Mouse (Mus musculus) cortical plate, adult 2 months (tissue): Measurements from ENCODE around the gene Rheb. TPM values are rescaled to one million over a fixed set of nuclear protein-coding genes. Genes with fewer than 3 reads are reported as not detected.
"Not testable (repeated sequence)": the region's sequence is repeated elsewhere in the genome, so short reads cannot be mapped to it uniquely, and the experiment has no call there.

ENCODE experiments used
- H3K27ac ChIP-seq: fragments of 200-500 bp; 2 replicates; pipeline ENCODE4 v1.5.1; 2012; ENCODE audit warnings: low read length, control low read depth, inconsistent platforms; ENCODE audit not compliant: insufficient read depth
- H3K4me1 ChIP-seq: fragments of 200-500 bp; 2 replicates; pipeline ENCODE4 v1.6.1; 2011; ENCODE audit warnings: low read length; ENCODE audit not compliant: control insufficient read depth, insufficient read depth
- H3K4me3 ChIP-seq: fragments of 200-500 bp; 2 replicates; pipeline ENCODE4 v1.5.1; 2011; ENCODE audit warnings: mild to moderate bottlenecking, low read length, control low read depth; ENCODE audit not compliant: insufficient read depth
- CTCF ChIP-seq: fragments of 200-500 bp; IDR thresholded peaks from 2 replicates; pipeline ENCODE4 v1.5.1; 2011; ENCODE audit warnings: mild to moderate bottlenecking, control low read depth, low read length; ENCODE audit not compliant: insufficient read depth; ENCODE audit errors: extremely low read depth
- POLR2A ChIP-seq: fragments of 200-500 bp; IDR thresholded peaks from 2 replicates; pipeline ENCODE4 v1.6.1; 2011; ENCODE audit warnings: mild to moderate bottlenecking, low read length, control low read depth; ENCODE audit not compliant: insufficient read depth; ENCODE audit errors: extremely low read depth
- polyA plus RNA-seq: library from polyadenylated mRNA; depleted of rRNA; stranded (reverse); fragments of >200 nt; gene quantifications from 2 replicates; pipeline ENCODE4 v1.2.3, GENCODE M21; 2012

Gene Rheb
- polyA plus RNA-seq, 1 experiment, result 103 TPM

GRCm38 (mm10) chr5:24871276-24871675 is 28.9 kb upstream of the Rheb start:
- no peak overlapping the region for H3K27ac ChIP-seq
- TF ChIP-seq POLR2A (no peak), CTCF (no peak)
- no peak overlapping the region for H3K4me3 ChIP-seq
- H3K4me1 ChIP-seq, result peaks cover 2% of the 10 kb centered on the region

- TF ChIP-seq POLR2A (no peak), CTCF (no peak)
- Histone ChIP-seq H3K4me1 (peaks cover 2% of the 10 kb centered on the region), H3K27ac (no peak overlapping the region), H3K4me3 (no peak overlapping the region)
Observed at GRCm38 (mm10) chr5:24869796-24870289, 27.4 kb upstream of the Rheb start.

GRCm38 (mm10) chr5:24863804-24864203 is 21.4 kb upstream of the Rheb start:
- H3K4me1 ChIP-seq, result 0 out of 2 replicates have a peak, but pooled peaks cover 2% of the 10 kb centered on the region
- H3K4me3 ChIP-seq, result no peak overlapping the region
- H3K27ac ChIP-seq, result no peak overlapping the region
- TF ChIP-seq POLR2A (no peak), CTCF (no peak)

DNA sequence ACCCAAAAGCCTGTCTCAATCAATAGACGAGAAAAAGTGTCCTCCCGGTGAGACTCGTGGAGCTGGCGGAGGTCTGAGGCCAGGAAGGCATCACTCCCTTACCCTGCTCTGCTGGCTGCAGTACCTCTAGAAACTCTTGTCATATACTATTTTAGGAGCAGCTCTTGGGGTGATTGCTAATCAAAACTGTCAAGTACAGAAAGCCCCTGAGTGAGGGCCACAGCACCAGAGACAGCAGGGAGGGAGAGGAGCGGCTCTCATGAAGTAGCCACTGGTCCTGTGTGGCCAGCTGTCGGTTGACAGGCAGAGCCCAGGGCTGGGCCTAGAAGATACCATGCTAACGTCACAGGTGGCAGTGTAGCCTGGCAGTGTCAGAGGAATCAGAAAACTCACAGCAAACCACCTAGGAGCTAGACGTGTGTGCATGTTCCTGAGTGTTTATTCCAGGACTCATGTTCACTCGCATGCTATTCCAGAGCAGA is 19.1 kb upstream of the Rheb start:
- no peak for TF ChIP-seq CTCF
- TF ChIP-seq POLR2A, result no peak
- Histone ChIP-seq H3K27ac (no peak overlapping the region), H3K4me3 (no peak overlapping the region), H3K4me1 (0 out of 2 replicates have a peak, but pooled peaks cover 2% of the 10 kb centered on the region)

DNA sequence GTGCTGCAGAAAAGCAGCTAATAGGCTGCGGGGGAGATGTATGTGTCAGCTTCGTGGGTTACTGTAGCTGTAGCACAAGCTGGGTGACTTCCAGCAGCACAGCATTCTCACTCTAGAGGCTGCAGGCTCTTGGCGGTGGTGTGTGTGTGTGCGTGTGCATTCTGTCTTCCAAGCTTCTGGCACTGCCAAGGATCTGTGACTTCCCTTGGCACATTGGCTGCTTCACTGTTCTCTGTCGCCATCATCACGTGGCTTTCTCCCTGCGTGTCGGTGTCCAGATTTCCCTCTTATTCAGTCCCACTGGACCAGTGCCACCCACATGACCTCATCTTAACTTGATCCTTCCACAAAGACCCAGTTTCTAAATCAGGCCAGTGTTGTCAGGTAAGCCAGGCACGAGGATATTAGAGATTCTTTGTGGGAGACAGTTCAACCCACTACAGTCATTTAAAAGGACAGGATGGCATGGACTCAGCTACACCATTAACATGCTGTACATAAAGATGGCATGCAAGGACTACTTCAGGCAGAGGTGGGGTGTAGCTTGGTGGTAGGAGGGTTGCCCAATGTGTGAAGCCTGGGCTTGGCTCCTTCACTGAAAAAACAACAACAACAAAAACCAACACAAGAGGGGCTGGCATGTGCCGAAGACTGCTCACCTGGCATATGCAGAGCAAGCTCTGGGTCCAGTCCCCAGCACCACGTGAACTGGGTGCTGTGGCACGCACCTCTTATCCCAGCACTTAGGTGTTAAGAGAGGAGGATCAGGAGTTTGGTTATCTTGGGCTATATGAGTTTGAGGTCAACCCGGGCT is 18.4 kb upstream of the Rheb start:
- Histone ChIP-seq H3K4me1 (0 out of 2 replicates have a peak, but pooled peaks cover 2% of the 10 kb centered on the region), H3K27ac (no peak overlapping the region), H3K4me3 (no peak overlapping the region)
- no peak for TF ChIP-seq CTCF
- no peak for TF ChIP-seq POLR2A

GRCm38 (mm10) chr5:24859771-24860540 is 17.5 kb upstream of the Rheb start:
- Histone ChIP-seq H3K27ac (no peak overlapping the region), H3K4me1 (0 out of 2 replicates have a peak, but pooled peaks cover 2% of the 10 kb centered on the region), H3K4me3 (no peak overlapping the region)
- TF ChIP-seq CTCF (no peak), POLR2A (no peak)

GRCm38 (mm10) chr5:24854827-24855600 is 12.6 kb upstream of the Rheb start:
- no peaks in the 10 kb centered on the region for H3K4me1 ChIP-seq
- H3K27ac ChIP-seq, result no peak overlapping the region
- TF ChIP-seq POLR2A, result no peak
- no peak for TF ChIP-seq CTCF
- no peak overlapping the region for H3K4me3 ChIP-seq

DNA sequence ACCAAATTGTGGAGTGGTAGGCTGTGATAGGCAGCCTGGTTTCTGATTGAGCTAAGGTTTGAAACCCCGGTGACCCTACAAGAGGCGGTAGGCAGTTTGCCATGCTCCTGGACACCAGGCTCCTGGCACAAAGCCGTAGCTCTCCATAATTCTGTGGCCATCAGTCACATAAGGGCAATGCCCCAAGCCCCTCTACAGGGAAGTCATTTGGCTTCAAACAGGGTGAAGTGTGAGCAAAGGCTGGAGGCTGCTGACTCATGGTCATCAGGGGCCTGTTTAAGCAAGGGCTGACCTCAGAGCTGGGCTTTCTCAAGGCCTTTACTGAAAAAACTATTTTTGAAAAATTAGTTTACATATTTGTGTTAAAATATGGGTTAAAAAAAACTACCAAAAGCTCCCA is 11.8 kb upstream of the Rheb start:
- Histone ChIP-seq H3K4me1 (no peaks in the 10 kb centered on the region), H3K4me3 (no peak overlapping the region), H3K27ac (no peak overlapping the region)
- no peak for TF ChIP-seq CTCF
- no peak for TF ChIP-seq POLR2A

DNA sequence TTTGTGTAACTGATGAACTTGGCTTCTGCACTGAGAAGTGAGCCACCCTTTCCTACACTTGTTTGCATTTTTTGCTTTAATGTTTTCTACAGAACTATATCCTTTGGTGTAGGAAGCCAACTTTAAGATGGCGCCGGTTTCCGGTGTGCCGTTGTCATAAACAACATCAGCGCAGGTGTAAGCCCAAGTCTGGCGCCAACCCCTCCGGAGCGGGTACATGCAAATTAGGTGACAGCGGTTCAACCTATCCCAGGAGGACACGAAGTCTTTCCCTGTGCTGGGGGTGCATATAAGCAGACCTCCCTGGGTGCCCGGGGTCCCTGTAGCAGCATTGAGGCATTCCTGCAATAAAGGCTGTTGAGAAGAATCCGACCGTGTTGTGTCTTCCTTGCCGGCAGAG is 5.8 kb upstream of the Rheb start:
- H3K27ac ChIP-seq, H3K4me3 ChIP-seq, H3K4me1 ChIP-seq: not testable (repeated sequence)
